Mouse (Mus musculus) lung, postnatal 10 days (tissue): Measurements from ENCODE around the gene Klb.
"Not testable (repeated sequence)": the region's sequence is repeated elsewhere in the genome, so short reads cannot be mapped to it uniquely, and the experiment has no call there.

ENCODE experiments used
- DNase-seq: peaks from one replicate; pipeline ENCODE4 v3.0.0; 2021

Klb gene

DNA sequence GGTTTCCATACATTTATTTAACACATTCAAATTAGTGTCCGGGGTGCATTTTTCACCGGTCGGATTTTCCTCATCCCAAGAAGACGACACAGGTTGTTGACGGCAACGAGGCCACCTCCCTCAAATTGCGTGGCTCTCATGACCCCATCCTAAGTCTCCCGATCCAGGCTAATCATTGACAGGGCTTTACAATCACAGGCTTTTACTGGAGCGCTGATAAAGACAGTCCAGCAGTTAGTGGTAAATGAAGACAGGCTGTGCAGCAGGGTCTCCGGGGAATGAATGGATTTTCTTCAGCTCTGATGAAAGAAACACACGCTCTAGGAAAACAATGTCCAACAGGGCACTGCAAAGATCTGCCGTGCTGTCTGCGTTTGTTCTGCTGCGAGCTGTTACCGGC lies at the start of gene Klb:
Gene Klb (plus strand): TSS at position 147 of the 400 bp plus-strand sequence.
- DNase-seq = no peak

GRCm38 (mm10) chr5:65299623-65300022 lies 48.5 kb upstream of the Klb start:
- not testable (repeated sequence) for DNase-seq

DNA sequence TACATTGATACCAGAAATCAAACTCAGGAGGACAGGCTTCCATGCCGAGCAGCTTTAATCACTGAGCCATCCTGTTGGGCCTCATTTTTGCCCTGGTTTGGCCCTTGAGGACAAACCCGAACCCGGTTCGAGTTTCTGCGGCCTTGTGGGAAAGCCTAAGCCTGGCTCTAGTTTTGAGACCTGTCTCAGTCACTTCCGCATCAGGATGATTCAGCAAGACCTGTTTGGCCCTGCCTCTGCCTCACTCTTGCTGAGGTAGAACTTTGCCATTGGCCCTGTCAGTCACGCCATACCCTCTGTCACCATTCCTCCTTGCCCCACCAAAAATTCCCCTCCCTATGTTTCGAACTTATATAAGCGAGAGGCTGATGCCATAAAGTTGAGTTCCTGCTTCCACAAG lies 48.0 kb upstream of the Klb start:
- no peak for DNase-seq

GRCm38 (mm10) chr5:65305516-65305915 lies 42.6 kb upstream of the Klb start:
- DNase-seq = no peak

DNA sequence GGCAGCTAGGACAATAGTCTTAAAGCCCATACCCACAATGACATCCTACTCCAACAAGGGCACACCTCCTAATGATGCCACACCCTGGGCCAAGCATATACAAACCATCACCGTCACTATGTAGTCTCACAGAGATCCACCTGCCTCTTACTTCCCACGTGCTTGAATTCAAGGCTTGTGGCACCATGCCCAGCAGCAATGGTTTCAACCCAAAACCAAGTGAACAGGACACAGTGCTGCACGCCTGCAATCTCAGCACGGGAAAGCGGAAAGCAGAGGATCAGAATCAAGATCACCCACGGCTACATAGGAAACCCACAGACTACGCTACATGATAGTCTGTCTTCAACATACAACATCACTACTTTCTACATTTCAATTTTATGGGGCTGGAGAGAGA lies 39.9 kb upstream of the Klb start:
- DNase-seq = no peak

DNA sequence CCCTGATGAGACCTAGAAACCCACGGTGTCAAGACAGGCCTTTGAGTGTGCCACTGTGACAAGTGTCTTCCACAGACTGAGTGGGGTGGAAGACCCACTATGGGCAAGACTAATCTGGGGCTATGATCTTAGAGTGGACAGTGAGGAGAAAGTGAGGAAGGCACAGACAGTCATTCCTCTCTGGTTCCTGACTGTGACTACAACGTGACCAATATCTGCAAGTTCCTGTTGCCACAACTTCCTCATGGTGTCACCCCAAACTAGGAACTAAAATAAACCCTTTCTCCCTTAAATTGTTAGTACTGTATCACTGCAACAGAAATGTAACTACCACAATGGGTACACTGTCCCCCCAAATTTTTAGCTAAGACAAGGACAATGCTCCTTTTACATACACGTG lies 39.2 kb upstream of the Klb start:
- no peak for DNase-seq

DNA sequence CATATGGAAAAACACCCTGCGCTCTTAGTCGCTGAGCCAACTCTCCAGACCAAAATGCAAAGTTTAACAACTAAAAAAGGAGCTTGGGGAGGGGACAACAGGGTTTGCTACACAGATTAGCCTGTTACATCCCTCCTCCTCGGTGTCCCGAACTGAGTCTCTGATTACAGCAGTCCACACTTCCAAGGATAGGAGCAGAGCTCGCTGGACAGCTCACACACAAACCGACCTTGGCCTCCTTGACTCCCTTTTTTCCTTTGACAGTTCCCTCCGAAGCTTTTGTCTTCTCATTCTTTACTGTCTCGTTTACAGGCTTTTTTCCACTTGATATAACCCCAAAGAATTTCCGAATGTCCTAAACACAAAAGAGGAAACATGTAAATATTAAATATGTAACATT lies 28.9 kb upstream of the Klb start:
- no peak for DNase-seq

DNA sequence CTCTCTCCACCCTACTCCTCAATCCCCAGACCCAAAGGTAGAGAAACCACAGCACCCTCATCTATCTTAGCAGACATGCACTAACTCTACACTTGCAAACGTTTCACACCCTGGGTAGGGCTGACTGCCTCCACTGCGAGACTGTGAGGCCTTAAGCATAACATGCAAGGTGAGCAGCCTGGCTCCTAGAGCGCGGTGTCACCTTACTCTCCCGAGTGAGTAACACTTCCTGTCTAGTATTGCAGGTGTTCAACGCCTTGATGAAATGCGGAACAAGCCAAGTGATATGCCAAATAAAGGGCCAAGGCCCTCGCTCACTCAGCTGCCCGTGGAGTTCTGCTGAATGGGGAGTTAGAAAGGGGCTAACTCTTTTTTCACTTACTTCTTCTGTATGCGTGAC lies 25.9 kb upstream of the Klb start:
- no peak for DNase-seq

- no peak for DNase-seq
Measured at GRCm38 (mm10) chr5:65324271-65324670, 23.8 kb upstream of the Klb start.

GRCm38 (mm10) chr5:65324758-65325355 lies 23.3 kb upstream of the Klb start:
- DNase-seq = no peak

DNA sequence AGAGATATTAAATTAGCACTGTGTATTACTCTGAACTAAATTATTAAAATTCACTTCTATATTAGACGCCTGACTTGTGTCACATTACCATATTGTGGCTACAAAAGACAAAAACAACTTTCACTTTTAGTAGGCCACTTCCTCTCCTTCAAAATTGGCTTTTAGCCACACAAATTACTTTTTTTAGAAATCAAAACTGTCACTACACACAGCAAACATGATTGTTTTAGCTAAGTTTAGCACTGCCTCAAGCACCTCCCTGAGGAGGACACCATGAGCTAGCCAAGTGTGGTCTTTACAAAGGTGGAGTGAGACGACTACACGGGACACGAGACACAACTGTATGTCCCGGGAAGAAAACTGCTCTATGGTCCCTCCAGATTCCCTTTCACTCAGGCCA lies 21.9 kb upstream of the Klb start:
- DNase-seq = peak; percentile 13

- no peak for DNase-seq
Measured at GRCm38 (mm10) chr5:65329971-65330370, 18.1 kb upstream of the Klb start.

DNA sequence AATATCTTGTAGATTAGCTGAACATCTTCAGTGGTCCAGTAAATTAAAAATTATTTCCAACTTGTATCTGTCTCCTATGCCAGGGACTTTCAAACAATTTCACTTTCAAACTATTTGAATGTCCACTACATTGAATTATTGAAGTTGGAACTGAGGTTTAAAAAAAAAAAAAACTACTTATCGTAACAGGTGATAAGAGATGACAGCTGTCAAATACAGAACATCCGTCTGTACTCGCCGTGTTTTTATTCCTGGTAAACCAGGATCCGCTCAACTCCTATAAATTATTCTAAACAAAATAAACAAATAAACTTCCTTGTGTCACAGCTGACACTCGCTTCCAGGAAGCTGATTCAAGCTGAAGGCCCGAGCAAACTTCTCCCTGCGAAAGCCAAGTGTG lies 13.3 kb upstream of the Klb start:
- DNase-seq = no peak

- DNase-seq = peak; percentile 88
Measured at GRCm38 (mm10) chr5:65335298-65336074, 12.6 kb upstream of the Klb start, which contains the start of gene Rfc1. Gene Rfc1, minus strand, starts transcription at chr5:65335670.

DNA sequence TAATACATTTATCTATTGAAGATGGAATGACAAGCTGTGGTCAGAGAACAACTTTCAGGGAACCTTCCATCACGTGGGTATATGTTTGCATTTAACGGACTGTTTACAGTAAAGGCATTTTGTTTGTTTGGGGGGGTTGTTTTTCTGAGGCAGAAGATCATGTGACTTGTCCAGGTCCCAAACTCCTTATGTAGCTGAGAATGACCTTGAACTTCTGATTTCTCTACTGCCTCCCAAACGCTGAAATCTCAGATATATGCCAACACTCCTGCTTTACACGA lies 12.1 kb upstream of the Klb start:
- no peak for DNase-seq

DNA sequence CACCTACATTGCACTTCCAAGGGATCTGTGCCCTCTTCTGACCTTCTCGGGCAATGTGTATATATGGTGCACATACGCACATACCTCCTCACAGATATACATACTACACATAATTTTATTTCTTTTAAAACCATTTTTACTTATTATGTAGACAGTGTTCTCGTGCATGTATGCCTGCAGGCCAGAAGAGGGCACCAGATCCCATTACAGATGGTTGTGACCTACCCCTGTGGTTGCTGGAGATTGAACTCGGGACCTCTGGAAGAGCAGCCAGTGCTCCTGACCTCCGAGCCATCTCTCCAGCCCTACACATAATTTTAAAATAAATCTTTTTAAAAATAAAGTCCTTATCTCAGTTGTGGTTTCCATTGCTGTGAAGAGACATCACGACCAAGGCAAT lies 9.7 kb upstream of the Klb start:
- no peak for DNase-seq

- DNase-seq = no peak
Measured at GRCm38 (mm10) chr5:65340167-65340566, 7.9 kb upstream of the Klb start.

DNA sequence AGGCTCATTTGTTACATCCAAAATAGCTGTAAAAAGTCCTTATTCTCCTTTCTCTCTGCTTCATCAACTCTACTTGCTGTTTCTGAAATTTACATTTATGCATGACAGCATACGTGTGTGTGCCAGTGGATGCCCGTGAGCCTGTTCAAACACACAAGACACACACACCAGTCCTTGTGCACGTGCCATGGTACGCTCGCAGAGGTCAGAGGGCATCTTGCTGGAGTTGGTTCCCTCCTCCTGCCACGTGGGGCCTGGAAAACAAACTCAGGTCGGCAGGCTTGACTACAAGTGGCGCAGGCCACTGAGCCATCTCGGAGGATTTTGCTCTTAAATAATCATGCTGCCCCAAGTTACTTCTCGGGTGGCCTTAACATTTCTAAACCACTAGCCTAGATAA lies 2.4 kb downstream of the Klb start:
- no peak for DNase-seq

DNA sequence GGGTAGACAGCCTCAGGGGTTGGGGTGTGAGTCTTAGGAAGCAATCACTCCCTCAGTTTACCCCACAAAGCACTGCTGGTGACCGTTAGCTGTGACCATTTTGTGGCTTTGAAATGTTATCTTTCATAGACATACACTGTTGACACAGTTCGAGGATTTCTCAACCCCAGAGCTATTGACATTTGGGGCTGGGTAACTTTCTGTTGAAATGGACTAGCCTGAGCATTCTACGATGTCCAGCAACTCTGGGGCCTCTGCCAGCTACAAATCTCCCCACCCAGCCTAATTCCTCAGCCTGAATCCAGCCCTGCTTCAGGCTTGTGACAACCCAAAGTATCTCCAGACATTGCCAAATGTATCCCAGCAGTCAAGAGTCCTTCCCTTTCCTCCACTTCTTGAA lies 6.0 kb downstream of the Klb start:
- peak; percentile 5 for DNase-seq

DNA sequence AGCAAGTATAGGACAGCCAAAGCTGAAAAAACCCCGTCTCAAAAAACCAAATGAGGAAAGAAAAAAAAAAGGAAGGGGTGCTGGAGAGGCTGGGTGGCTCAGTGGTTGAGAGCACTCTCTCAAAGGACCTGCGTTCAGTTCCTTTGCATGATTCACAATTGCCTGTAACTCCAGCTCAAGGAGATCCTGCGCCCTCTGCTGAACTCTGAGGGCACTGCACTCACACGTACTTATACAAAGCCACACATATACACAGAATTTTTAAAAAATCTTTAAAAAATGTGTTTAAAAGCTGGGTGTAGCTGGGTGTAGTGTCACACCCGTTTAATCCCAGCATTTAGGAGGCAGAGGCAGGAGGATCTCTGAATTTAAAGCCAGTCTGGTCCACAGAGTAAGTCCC lies 6.9 kb downstream of the Klb start:
- DNase-seq = no peak

GRCm38 (mm10) chr5:65356851-65357250 lies 8.7 kb downstream of the Klb start:
- DNase-seq = peak; percentile 58

DNA sequence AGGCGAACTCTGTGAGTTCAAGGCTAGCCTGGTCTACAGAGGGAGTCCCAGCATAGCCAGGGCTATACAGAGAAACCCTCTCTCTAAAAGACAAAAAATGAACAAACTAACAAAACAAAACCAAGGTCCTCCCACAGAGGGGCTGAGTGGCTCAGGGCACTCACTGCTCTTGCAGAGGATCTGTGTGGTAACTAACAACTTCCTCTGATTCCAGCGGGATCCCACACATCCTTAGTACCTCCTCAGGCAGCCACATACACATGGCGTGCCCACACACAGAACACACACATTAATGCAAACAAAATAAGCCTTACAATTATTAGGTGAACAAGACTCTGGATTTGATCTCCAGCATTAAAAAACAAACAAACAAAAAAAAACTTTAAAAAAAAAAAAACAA lies 9.7 kb downstream of the Klb start:
- no peak for DNase-seq

GRCm38 (mm10) chr5:65367837-65368236 lies 19.7 kb downstream of the Klb start:
- no peak for DNase-seq

GRCm38 (mm10) chr5:65371551-65371950 lies 23.4 kb downstream of the Klb start:
- no peak for DNase-seq

DNA sequence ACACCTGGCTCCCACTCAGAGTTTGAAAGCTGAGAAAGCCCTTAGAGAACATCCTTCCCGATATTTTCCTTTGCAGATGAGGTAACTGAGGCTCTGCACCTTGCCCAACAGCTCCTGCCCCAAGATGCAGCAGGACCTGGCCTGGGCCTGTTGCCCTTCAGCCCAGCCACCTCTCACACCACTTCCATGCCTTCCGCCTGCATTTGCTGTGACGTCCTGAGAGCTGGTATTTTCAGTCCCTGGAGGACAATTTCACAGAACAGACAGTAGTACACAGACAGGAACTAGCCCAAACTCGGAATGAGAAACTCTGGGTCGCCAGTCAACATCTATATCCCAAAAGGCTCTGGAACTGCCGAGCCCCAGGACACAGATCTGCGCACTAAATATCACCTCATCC lies 26.6 kb downstream of the Klb start:
- DNase-seq = no peak
